Mouse (Mus musculus) ES-E14 (cell line): ENCODE data around the gene Tcl1b4. TPM values are rescaled to one million over a fixed set of nuclear protein-coding genes. Genes with fewer than 3 reads are reported as not detected.
"Not testable (repeated sequence)": the region's sequence is repeated elsewhere in the genome, so short reads cannot be mapped to it uniquely, and the experiment has no call there.

ENCODE experiments used
- DNase-seq: peaks from one replicate; pipeline ENCODE4 v3.0.0-alpha.2; 2013; ENCODE audit warnings: low read depth, low spot score
- H3K27ac ChIP-seq: 2 replicates; pipeline ENCODE4 v1.5.1; 2012; ENCODE audit warnings: low read depth, mild to moderate bottlenecking, low read length, moderate library complexity, mixed read lengths; ENCODE audit not compliant: poor library complexity, insufficient read depth, severe bottlenecking
- H3K36me3 ChIP-seq: 2 replicates; pipeline ENCODE4 v1.6.1; 2012; ENCODE audit warnings: mild to moderate bottlenecking, low read length, moderate library complexity, mixed read lengths; ENCODE audit not compliant: control insufficient read depth, poor library complexity, insufficient read depth, severe bottlenecking
- H3K4me1 ChIP-seq, 2 experiments: fragments of 150-350 bp in 1 of 2; sonication (generic) in 1 of 2; 2 replicates each; pipeline ENCODE4 v1.6.1; 2012; ENCODE audit warnings: low read length in 2 of 2, mild to moderate bottlenecking in 1 of 2, mixed read lengths in 1 of 2; ENCODE audit not compliant: control insufficient read depth in 2 of 2, insufficient read depth in 2 of 2, poor library complexity in 1 of 2
- H3K4me3 ChIP-seq, 2 experiments: fragments of 150-350 bp in 1 of 2; sonication (generic) in 1 of 2; 2 replicates each; pipeline ENCODE4 v1.5.1; 2012; ENCODE audit warnings: low read length in 2 of 2, low read depth in 1 of 2, mild to moderate bottlenecking in 1 of 2, mixed read lengths in 1 of 2; ENCODE audit not compliant: insufficient read depth in 1 of 2, poor library complexity in 1 of 2, severe bottlenecking in 1 of 2
- H3K9ac ChIP-seq: 2 replicates; pipeline ENCODE4 v1.6.1; 2012; ENCODE audit warnings: low read depth, mild to moderate bottlenecking, low read length, mixed read lengths; ENCODE audit not compliant: poor library complexity, insufficient read depth, severe bottlenecking
- H3K9me3 ChIP-seq: fragments of 150-350 bp; sonication (generic); 2 replicates; pipeline ENCODE4 v1.6.1; 2012; ENCODE audit warnings: low read depth, mild to moderate bottlenecking, low read length; ENCODE audit not compliant: control insufficient read depth, insufficient read depth
- CHD2 ChIP-seq: IDR thresholded peaks from 2 replicates; pipeline ENCODE4 v1.6.1; 2014; ENCODE audit warnings: mild to moderate bottlenecking, low read depth, low read length, inconsistent platforms
- HCFC1 ChIP-seq: IDR thresholded peaks from 2 replicates; pipeline ENCODE4 v1.6.1; 2012; ENCODE audit warnings: low read length, inconsistent platforms, borderline replicate concordance; ENCODE audit not compliant: insufficient read depth
- MAFK ChIP-seq: IDR thresholded peaks from 2 replicates; pipeline ENCODE4 v1.6.1; 2014; ENCODE audit warnings: mild to moderate bottlenecking, low read depth, low read length, inconsistent platforms; ENCODE audit not compliant: insufficient read depth
- ZC3H11A ChIP-seq: IDR thresholded peaks from 2 replicates; pipeline ENCODE4 v1.6.1; 2012; ENCODE audit warnings: low read depth, mild to moderate bottlenecking, inconsistent platforms, low read length, borderline replicate concordance
- ZNF384 ChIP-seq: IDR thresholded peaks from 2 replicates; pipeline ENCODE4 v1.6.1; 2012; ENCODE audit warnings: low read depth, low read length, inconsistent platforms
- in situ Hi-C, 2 experiments: fragments of 600-800 bp; cut with MboI; formaldehyde crosslinking; loops; one replicate each; pipeline ENCODE4 v1.15.1; 2025; ENCODE audit warnings: low sequenced_read_pairs in 2 of 2, inconsistent platforms in 1 of 2; ENCODE audit not compliant: unreplicated experiment in 2 of 2
- total RNA-seq: library from RNA; depleted of rRNA; stranded (reverse); fragments of 300-350 nt; gene quantifications from 2 replicates; pipeline ENCODE4 v1.2.3, GENCODE M21; 2012; rRNA removed

Tcl1b4 gene
- total RNA-seq = not detected in 2 replicates

DNA sequence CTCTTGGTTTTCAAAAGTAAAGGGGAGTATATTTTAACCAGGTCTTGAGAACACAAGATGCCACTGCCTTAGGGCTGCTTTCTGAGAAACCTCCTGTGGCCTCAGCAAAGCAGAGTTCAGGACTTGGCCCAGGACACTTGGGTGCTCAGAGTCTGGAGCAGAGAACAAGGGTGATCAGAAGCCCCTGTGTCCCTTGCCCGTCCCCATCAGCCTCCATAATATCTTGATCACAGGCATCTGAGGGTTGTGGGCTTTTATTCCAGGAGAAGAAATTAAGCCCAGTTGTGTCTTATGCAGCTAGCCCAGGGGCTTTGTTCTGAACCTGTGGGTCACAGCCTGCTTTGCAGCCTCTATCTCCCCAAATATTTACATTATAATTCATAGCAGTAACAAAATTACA is at the start of gene Tcl1b4:
Gene Tcl1b4, plus strand, starts transcription at position 301 of the 400 bp plus-strand sequence.
- H3K36me3 ChIP-seq, H3K9me3 ChIP-seq, DNase-seq, H3K4me3 ChIP-seq, H3K4me1 ChIP-seq, in situ Hi-C loops, H3K9ac ChIP-seq, H3K27ac ChIP-seq: not testable (repeated sequence)

GRCm38 (mm10) chr12:105155286-105155685 is 46.5 kb upstream of the Tcl1b4 start:
- H3K9ac ChIP-seq, H3K36me3 ChIP-seq, H3K9me3 ChIP-seq, in situ Hi-C loops, DNase-seq, H3K27ac ChIP-seq, H3K4me1 ChIP-seq, H3K4me3 ChIP-seq: not testable (repeated sequence)

DNA sequence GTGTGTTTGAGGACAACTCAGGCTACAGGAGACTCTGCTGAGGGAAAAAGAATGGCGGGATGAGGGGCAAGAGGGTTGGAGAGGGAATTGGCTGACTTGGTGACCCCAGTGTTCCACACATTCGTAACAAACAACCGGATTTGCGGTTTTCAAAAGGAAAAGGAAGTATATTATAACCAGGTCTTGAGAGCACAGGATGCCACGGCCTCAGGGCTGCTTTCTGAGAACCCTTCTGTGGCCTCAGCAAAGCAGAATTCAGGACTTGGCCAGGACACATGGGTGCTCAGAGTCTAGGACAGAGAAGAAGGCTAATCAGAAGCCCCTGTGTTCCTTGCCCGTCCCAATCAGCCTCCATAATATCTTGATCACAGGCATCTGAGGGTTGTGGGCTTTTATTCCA is 42.9 kb upstream of the Tcl1b4 start:
- Histone ChIP-seq H3K36me3 (no peaks in the 10 kb centered on the region), H3K4me3 (no peak overlapping the region), H3K9ac (no peak overlapping the region), H3K9me3 (no peaks in the 10 kb centered on the region), H3K27ac (no peak overlapping the region), H3K4me1 (no peaks in the 10 kb centered on the region)
- no peak for DNase-seq
- in situ Hi-C loops = no loop called here
- TF ChIP-seq ZNF384 = no peak
- no peak for TF ChIP-seq ZC3H11A
- TF ChIP-seq CHD2 = no peak
- TF ChIP-seq MAFK = no peak
- no peak for TF ChIP-seq HCFC1

- TF ChIP-seq ZNF384 (no peak), MAFK (no peak), CHD2 (no peak), HCFC1 (no peak), ZC3H11A (no peak)
- Histone ChIP-seq H3K4me1 (no peaks in the 10 kb centered on the region), H3K4me3 (no peak within 1 kb of the TSS), H3K9me3 (no peaks in the 10 kb centered on the region), H3K27ac (no peak within 1 kb of the TSS), H3K9ac (no peak within 1 kb of the TSS), H3K36me3 (no peaks in the 10 kb centered on the region)
- DNase-seq = no peak
- in situ Hi-C loops = no loop called here
These were observed 42.4 kb upstream of the Tcl1b4 start, which contains the start of gene Tcl1b1 for GRCm38 (mm10) chr12:105159390-105159789. Gene Tcl1b1, plus strand, starts transcription at chr12:105159690.

- in situ Hi-C loops = no loop called here
- Histone ChIP-seq H3K4me1 (peaks cover 0 to 2% of the 10 kb centered on the region in 2 experiments; a peak in 1 of 4 replicates), H3K4me3 (no peak overlapping the region), H3K9ac (no peak overlapping the region), H3K9me3 (no peaks in the 10 kb centered on the region), H3K36me3 (no peaks in the 10 kb centered on the region), H3K27ac (no peak overlapping the region)
- no peak for DNase-seq
- TF ChIP-seq ZNF384 (no peak), MAFK (no peak), ZC3H11A (no peak), CHD2 (no peak), HCFC1 (no peak)
These were observed 35.0 kb upstream of the Tcl1b4 start for GRCm38 (mm10) chr12:105166734-105167133.
